Mouse (Mus musculus) right cerebral cortex, postnatal 25 days (tissue): ENCODE data around the gene Gm14147.
"Not testable (repeated sequence)": the region's sequence is repeated elsewhere in the genome, so short reads cannot be mapped to it uniquely, and the experiment has no call there.

Experiments
- DNase-seq: peaks from one replicate; pipeline ENCODE4 v3.0.0; 2022

Gm14147 gene

DNA sequence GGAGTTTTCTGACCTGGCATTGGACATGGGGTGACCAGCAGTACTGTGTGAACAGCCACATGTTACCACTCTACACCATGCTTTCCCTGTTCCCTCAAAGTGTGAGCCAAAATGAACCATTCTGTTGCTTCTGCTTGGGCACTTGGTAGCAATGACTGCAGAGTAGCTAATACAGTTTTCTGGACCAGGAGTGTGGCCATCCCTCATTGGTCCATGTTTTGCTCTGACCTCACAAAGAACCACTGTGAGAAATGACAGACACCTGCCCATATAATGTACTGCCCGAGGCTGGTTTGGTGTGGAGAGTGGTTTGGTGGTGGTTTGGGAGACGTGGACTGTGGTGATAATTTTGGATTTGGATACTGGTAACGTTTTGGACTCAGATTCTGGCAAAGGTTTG is at the start of gene Gm14147:
Gene Gm14147 (plus strand): TSS at position 301 of the 400 bp plus-strand sequence.
- not testable (repeated sequence) for DNase-seq

DNA sequence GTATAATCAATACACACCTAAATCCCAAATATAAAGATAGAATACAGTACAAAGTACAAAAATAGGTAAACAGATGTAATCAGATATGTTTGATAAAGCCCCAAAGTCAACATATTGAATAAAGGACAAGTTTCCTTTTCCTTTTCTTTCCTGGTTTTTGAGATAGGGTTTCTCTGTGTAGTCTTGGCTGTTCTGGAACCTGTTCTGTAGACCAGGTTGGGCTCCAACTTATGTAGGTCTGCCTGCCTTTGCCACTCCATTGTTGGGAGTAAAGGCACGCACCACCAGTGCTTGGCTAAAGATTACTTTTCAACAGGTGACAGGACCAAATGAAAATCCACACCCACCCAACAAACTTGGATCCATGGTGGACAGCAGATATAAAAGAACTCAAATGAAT is 41.4 kb upstream of the Gm14147 start:
- no peak for DNase-seq

DNA sequence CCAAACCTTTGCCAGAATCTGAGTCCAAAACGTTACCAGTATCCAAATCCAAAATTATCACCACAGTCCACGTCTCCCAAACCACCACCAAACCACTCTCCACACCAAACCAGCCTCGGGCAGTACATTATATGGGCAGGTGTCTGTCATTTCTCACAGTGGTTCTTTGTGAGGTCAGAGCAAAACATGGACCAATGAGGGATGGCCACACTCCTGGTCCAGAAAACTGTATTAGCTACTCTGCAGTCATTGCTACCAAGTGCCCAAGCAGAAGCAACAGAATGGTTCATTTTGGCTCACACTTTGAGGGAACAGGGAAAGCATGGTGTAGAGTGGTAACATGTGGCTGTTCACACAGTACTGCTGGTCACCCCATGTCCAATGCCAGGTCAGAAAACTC is 5.8 kb upstream of the Gm14147 start, which contains the start of gene Gm14151:
Gene Gm14151 (minus strand): TSS at position 101 of the 400 bp plus-strand sequence.
- DNase-seq: not testable (repeated sequence)
